Mouse (Mus musculus) olfactory bulb, adult 2 months (tissue): Measurements from ENCODE around the gene Ckap2.

Source experiments
- CTCF ChIP-seq: fragments of 200-500 bp; IDR thresholded peaks from 2 replicates; pipeline ENCODE4 v1.5.1; 2012; ENCODE audit warnings: low read depth, mild to moderate bottlenecking, low read length, moderate library complexity; ENCODE audit not compliant: insufficient read depth
- POLR2A ChIP-seq: fragments of 200-500 bp; IDR thresholded peaks from 2 replicates; pipeline ENCODE4 v1.6.1; 2012; ENCODE audit warnings: mild to moderate bottlenecking, low read depth, low read length, moderate library complexity; ENCODE audit not compliant: insufficient read depth

GRCm38 (mm10) chr8:22197914-22198313, 12.3 kb upstream of the Ckap2 start:
- TF ChIP-seq CTCF: no peak
- TF ChIP-seq POLR2A: no peak
